Mouse (Mus musculus): ENCODE measurements around the gene 4930568D16Rik.
A peak's percentile ranks its signal among the peaks of the same experiment; 100 is the strongest.

DNA sequence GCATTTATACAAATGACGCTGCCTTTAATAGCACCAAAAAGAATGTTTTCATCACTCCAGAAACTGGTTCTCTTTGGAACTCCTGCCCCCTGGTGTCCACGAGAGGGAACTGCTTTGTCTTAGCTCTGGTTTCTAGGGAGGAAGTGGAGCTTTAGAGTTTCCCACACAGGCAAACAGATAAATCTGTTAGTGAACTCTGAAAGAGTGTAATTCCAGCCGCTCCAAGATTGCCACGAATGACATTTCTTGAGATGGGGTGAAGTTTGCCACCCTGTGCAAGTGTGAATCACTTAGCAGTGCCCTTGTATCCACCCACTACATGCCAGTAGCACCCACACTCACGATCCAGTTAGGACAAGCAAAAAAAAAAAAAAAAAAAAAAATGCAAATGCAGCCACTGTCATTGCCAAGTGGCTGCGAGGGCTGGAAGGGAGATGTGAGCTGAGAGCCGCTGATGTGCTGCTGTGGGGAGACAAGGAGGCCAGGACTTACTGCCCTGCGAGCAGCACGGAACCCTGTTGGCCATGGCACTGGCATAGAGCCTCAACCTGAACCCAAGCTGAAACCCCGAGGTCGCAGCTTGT is 30.2 kb upstream of the 4930568D16Rik start:
- TF ChIP-seq POLR2A (IDR thresholded peaks at IDR 0.05; ENCODE audit: extremely low read depth, insufficient read depth, low read length), result no peak
- peak; percentile 63 for TF ChIP-seq CTCF (IDR thresholded peaks at IDR 0.05; ENCODE audit: low read depth, low read length)
